ENCODE assay signal across 8 mouse cellular contexts in the genomic region with DNA sequence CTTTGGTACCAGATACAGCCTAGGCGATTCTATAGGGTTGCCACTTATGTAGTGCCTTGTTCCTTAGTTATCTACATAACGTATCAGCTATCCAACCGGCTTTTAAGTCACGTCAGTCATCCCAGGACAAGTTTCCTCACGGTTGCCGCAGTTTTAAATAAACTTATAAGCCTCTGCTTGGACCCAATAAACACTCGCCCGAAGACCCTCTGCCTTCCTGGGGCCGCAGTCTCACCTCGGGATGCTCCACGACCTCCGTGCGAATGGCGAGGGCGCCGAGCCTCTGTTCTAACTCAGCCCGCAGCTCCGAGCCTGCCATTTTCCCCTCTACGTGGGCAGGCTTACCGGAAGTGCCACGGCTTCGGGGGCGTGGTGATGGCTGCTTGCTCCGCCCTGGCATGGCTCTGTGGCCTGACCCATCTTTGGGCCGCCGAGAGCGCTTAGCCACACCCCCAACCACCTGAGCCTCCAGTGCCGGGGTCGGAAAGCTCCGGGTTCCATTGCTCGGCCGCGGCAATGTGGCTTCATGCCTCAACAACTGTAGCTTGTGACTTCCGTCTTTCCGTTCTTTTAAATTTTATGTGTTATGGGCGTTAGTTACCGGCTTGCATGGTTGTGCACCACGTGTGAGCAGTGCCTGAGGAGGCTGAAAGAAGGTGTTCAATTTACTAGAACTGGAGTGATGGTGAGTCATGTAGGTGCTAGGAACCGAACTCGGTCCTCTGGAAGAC. TPM values are rescaled to one million over a fixed set of nuclear protein-coding genes. Genes with fewer than 3 reads are reported as not detected.
DNase-seq lines count a peak whose midpoint lies in the region; ATAC-seq and TF ChIP-seq lines count a peak whose summit lies in the region.

Prorsd1 (minus strand) TSS at position 352 of the 731 bp plus-strand sequence.

- no peak for TF ChIP-seq CTCF in kidney, adult 2 months (conservative IDR thresholded peaks at IDR 0.05; ENCODE audit: insufficient read depth, insufficient read length, low read depth, low read length)
- TF ChIP-seq CTCF in midbrain, postnatal 0 days (IDR thresholded peaks at IDR 0.05) = no peak

- peak within 1 kb of the TSS; percentile 81 for H3K9ac ChIP-seq in embryonic facial prominence, embryonic 13.5 days
- H3K9ac ChIP-seq in limb, embryonic 14.5 days (ENCODE audit: low read depth, low read length, severe bottlenecking) = peak within 1 kb of the TSS; percentile 62
- H3K9ac ChIP-seq in midbrain, postnatal 0 days (replicated peaks; ENCODE audit: low read length, poor library complexity, severe bottlenecking) = peak within 1 kb of the TSS; percentile 52; the same call in 1 of the 2 replicates

- DNase-seq in 3T3-L1 (ENCODE audit: low read depth, low spot score) = peak; percentile 93
- DNase-seq in adrenal gland, postnatal 36 days = peak; percentile 95 to 97
- DNase-seq in heart, adult 18-20 months = peak; percentile 92 to 94
- peak; percentile 96 for DNase-seq in kidney, adult 2 months
- peak; percentile 95 for DNase-seq in limb, embryonic 14.5 days (ENCODE audit: low spot score)
- peak; percentile 92 for DNase-seq in midbrain, postnatal 0 days (ENCODE audit: low spot score)
- peak; percentile 87 to 90 for DNase-seq in spleen, postnatal 14 days (ENCODE audit: low spot score in 2 of 2)

- TF ChIP-seq POLR2A in kidney, adult 2 months (IDR thresholded peaks at IDR 0.05; ENCODE audit: low read depth, low read length) = peak; percentile 86
- TF ChIP-seq POLR2A in limb, embryonic 14.5 days (IDR thresholded peaks at IDR 0.05; ENCODE audit: borderline replicate concordance, extremely low read depth, insufficient read depth, insufficient read length) = peak; percentile 80; the same call in 1 of the 2 replicates

- peak within 1 kb of the TSS; percentile 67 for H3K4me3 ChIP-seq in embryonic facial prominence, embryonic 13.5 days
- peak within 1 kb of the TSS; percentile 90 for H3K4me3 ChIP-seq in kidney, adult 2 months (ENCODE audit: insufficient read depth, low read depth, low read length)
- H3K4me3 ChIP-seq in limb, embryonic 14.5 days (replicated peaks; ENCODE audit: low read length) = peak within 1 kb of the TSS; percentile 48
- H3K4me3 ChIP-seq in midbrain, postnatal 0 days (ENCODE audit: low read depth, low read length) = peak within 1 kb of the TSS; percentile 48

- H3K36me3 ChIP-seq in embryonic facial prominence, embryonic 13.5 days = peaks cover 16% of the 10 kb centered on the region
- no peaks in the 10 kb centered on the region; the same call in 1 of the 2 replicates for H3K36me3 ChIP-seq in kidney, adult 2 months (ENCODE audit: control insufficient read depth, insufficient read depth, low read length)
- peaks cover 18% of the 10 kb centered on the region for H3K36me3 ChIP-seq in limb, embryonic 14.5 days (ENCODE audit: control insufficient read depth, insufficient read depth, low read length)
- H3K36me3 ChIP-seq in midbrain, postnatal 0 days (ENCODE audit: insufficient read depth, low read length) = peaks cover 4% of the 10 kb centered on the region; the same call in 1 of the 2 replicates

- no peaks in the 10 kb centered on the region for H3K27me3 ChIP-seq in embryonic facial prominence, embryonic 13.5 days
- no peaks in the 10 kb centered on the region for H3K27me3 ChIP-seq in kidney, adult 2 months (replicated peaks; ENCODE audit: control insufficient read depth, insufficient read depth, low read length)
- H3K27me3 ChIP-seq in limb, embryonic 14.5 days (ENCODE audit: control insufficient read depth, insufficient read depth, low read length) = no peaks in the 10 kb centered on the region
- no peaks in the 10 kb centered on the region for H3K27me3 ChIP-seq in midbrain, postnatal 0 days (ENCODE audit: insufficient read depth, low read length)

- ATAC-seq in embryonic facial prominence, embryonic 13.5 days (ENCODE audit: insufficient number of reproducible peaks, insufficient read depth, low FRiP score, low TSS enrichment, low read depth) = peak; percentile 94
- ATAC-seq in limb, embryonic 14.5 days (ENCODE audit: low FRiP score, low read depth) = peak; percentile 95
- peak; percentile 97 for ATAC-seq in midbrain, postnatal 0 days (ENCODE audit: low FRiP score)

- peaks cover 13% of the 10 kb centered on the region; the same call in 1 of the 2 replicates for H3K4me1 ChIP-seq in embryonic facial prominence, embryonic 13.5 days
- H3K4me1 ChIP-seq in kidney, adult 2 months (ENCODE audit: control insufficient read depth, insufficient read depth, low read length) = peaks cover 2% of the 10 kb centered on the region; the same call in 1 of the 2 replicates
- peaks cover 4% of the 10 kb centered on the region; the same call in 1 of the 2 replicates for H3K4me1 ChIP-seq in limb, embryonic 14.5 days (ENCODE audit: control insufficient read depth, insufficient read depth, low read length)
- no peaks in the 10 kb centered on the region for H3K4me1 ChIP-seq in midbrain, postnatal 0 days (ENCODE audit: insufficient read depth, low read length)

- no peaks in the 10 kb centered on the region for H3K9me3 ChIP-seq in embryonic facial prominence, embryonic 13.5 days
- no peaks in the 10 kb centered on the region for H3K9me3 ChIP-seq in limb, embryonic 14.5 days (ENCODE audit: control insufficient read depth, low read length)
- H3K9me3 ChIP-seq in midbrain, postnatal 0 days (ENCODE audit: low read length) = no peaks in the 10 kb centered on the region

- peak within 1 kb of the TSS; percentile 64 for H3K4me2 ChIP-seq in embryonic facial prominence, embryonic 13.5 days
- H3K4me2 ChIP-seq in limb, embryonic 14.5 days (replicated peaks; ENCODE audit: low read depth, low read length, severe bottlenecking) = peak within 1 kb of the TSS; percentile 50
- peak within 1 kb of the TSS; percentile 54 for H3K4me2 ChIP-seq in midbrain, postnatal 0 days (ENCODE audit: low read depth, low read length, poor library complexity, severe bottlenecking)

- peak within 1 kb of the TSS; percentile 87 for H3K27ac ChIP-seq in embryonic facial prominence, embryonic 13.5 days
- no peak within 1 kb of the TSS; the same call in 1 of the 2 replicates for H3K27ac ChIP-seq in kidney, adult 2 months (ENCODE audit: insufficient read depth, low read depth, low read length)
- H3K27ac ChIP-seq in limb, embryonic 14.5 days (replicated peaks; ENCODE audit: low read depth, low read length) = peak within 1 kb of the TSS; percentile 72
- peak within 1 kb of the TSS; percentile 57; the same call in 1 of the 2 replicates for H3K27ac ChIP-seq in midbrain, postnatal 0 days (ENCODE audit: low read depth, low read length)

- WGBS in embryonic facial prominence, embryonic 13.5 days = 4% methylated on average over 40 of the region's 40 CpGs
- 2% methylated on average over 40 of the region's 40 CpGs for WGBS in kidney, adult 2 months
- 3% methylated on average over 40 of the region's 40 CpGs for WGBS in limb, embryonic 14.5 days
- WGBS in midbrain, postnatal 0 days = 3% methylated on average over 40 of the region's 40 CpGs

RNA-seq across cellular contexts. Expression of gene Prorsd1, which starts in this region (rescaled TPM):
- total RNA-seq in adrenal gland, postnatal 36 days (2021) = 10 to 100 TPM; 22.8 to 27.4 TPM
- 31.9 and 35.0 TPM in 2 replicates for polyA plus RNA-seq in embryonic facial prominence, embryonic 13.5 days (2015; fragmentation: Nextera tagmentation; extraction: Ambion mirVana)
- total RNA-seq in heart, adult 18-20 months (2021) = 10 to 100 TPM; 22.8 to 26.5 TPM
- 4.2 and 7.8 TPM in 2 replicates for polyA plus RNA-seq in kidney, adult 2 months (2012; rRNA removed)
- polyA plus RNA-seq in limb, embryonic 14.5 days (2012; rRNA removed) = 9.8 and 15.8 TPM in 2 replicates
- polyA plus RNA-seq in limb, embryonic 14.5 days (2014; fragmentation: Nextera tagmentation; extraction: Ambion mirVana) = 32.9 and 38.0 TPM in 2 replicates
- 1.2 and 3.2 TPM in 2 replicates for total RNA-seq in midbrain, postnatal 0 days (2014; rRNA removed)
- polyA plus RNA-seq in midbrain, postnatal 0 days (2015; fragmentation: Nextera tagmentation; extraction: Ambion mirVana) = 7.8 and 8.9 TPM in 2 replicates
